Mouse (Mus musculus) left cerebral cortex, adult 8-10 months (tissue): ENCODE measurements around the gene Trim25. TPM values are rescaled to one million over a fixed set of nuclear protein-coding genes. Genes with fewer than 3 reads are reported as not detected.

Experiments
- DNase-seq, 2 experiments: peaks; one replicate each; pipeline ENCODE4 v3.0.0; 2022; ENCODE audit warnings: low spot score in 2 of 2
- total RNA-seq, 4 experiments: library from RNA; stranded (reverse); gene quantifications; 2 replicates each; pipeline ENCODE4 v1.2.4; 2022

Trim25 gene
- total RNA-seq, 4 experiments from 2014 or later, result 4.6 to 6.3 (median 5.7) TPM

GRCm38 (mm10) chr11:89061362-89061761 is 62.2 kb downstream of the Trim25 start:
- no peak for DNase-seq

GRCm38 (mm10) chr11:89064312-89064711 is 65.1 kb downstream of the Trim25 start:
- no peak for DNase-seq

GRCm38 (mm10) chr11:89065297-89065696 is 66.1 kb downstream of the Trim25 start:
- no peak for DNase-seq

- no peak for DNase-seq
Measured at GRCm38 (mm10) chr11:89066126-89066525, 67.0 kb downstream of the Trim25 start.

- no peak for DNase-seq
Measured at GRCm38 (mm10) chr11:89066750-89067149, 67.6 kb downstream of the Trim25 start, which contains the start of gene Dgke. Gene Dgke, minus strand, starts transcription at chr11:89066850.

- no peak for DNase-seq
Measured at GRCm38 (mm10) chr11:89067301-89067822, 68.2 kb downstream of the Trim25 start.

- DNase-seq, result no peak
Measured at GRCm38 (mm10) chr11:89067871-89068490, 68.8 kb downstream of the Trim25 start.

GRCm38 (mm10) chr11:89068649-89069048 is 69.5 kb downstream of the Trim25 start:
- no peak for DNase-seq

GRCm38 (mm10) chr11:89069303-89069702 is 70.1 kb downstream of the Trim25 start:
- DNase-seq, result no peak

Other genes with a start within 250 kb of the Trim25 start
- gene Akap1, start 134.8 kb upstream of the Trim25 start, total RNA-seq, result 10 to 100 TPM; 41.6 to 46.5 (median 43.0) TPM
- gene Scpep1, start 43.9 kb upstream of the Trim25 start, total RNA-seq, result 10 to 100 TPM; 18.7 to 25.9 (median 22.0) TPM
- gene Elobl, start 32.4 kb upstream of the Trim25 start, total RNA-seq, result not detected
- gene Coil, start 29.1 kb upstream of the Trim25 start, total RNA-seq, result 10 to 100 TPM; 20.2 to 21.6 (median 21.0) TPM
- gene Dgke, start 67.5 kb downstream of the Trim25 start, total RNA-seq, result 10 to 100 TPM; 50.3 to 60.2 (median 53.3) TPM
- not detected for gene Gm525, start 74.5 kb downstream of the Trim25 start, total RNA-seq